Mouse (Mus musculus): ENCODE measurements around the gene Acad12. TPM values are rescaled to one million over a fixed set of nuclear protein-coding genes. Genes with fewer than 3 reads are reported as not detected.
"Not testable (repeated sequence)": the region's sequence is repeated elsewhere in the genome, so short reads cannot be mapped to it uniquely, and the experiment has no call there.

Acad12 gene
- polyA plus RNA-seq, 1 experiment from 2014 or later, result 1.4 TPM

DNA sequence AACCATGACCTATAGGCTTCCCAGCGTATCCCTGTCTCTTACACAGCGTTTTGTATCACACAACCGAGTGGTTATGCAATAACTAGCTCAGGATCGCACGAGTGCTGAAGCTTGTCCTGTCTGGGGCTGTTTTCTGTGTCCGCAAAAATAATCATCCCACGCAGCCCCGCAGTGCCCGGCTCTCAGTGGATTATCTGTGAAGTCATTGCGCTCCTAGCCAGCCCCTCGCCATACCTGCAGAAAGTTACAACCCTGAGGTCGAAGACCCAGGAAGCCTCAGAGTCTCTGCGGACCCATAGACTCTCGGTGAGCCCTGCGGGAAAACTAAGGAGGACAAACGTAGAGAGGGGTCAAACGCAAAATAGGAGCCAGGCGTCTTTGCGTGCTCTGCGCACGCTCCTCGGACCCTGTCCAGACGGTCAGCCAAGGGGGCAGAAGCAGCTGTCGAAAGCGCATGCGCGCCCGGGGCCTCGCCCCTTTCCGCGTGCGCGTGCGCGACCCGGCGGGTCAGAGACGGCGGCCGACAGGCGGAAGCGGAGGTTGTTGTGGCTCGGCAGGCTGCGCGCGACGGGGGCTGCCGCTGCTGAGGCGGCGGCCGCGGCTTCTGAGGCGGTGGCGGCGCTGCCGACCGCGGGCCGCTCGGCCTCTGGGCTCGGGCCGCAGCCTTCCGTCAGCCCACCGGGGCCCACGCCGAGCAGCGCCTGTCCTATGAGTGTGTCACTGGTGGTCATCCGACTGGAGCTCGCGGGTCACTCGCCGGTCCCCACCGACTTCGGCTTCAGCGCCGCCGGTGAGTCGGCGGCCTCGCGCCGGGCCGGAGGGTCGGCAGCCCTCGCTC, 41.5 kb upstream of the Acad12 start, which contains the start of the genes Acad10 and Brap:
Gene Acad10, minus strand, starts transcription at position 456 of the 838 bp plus-strand sequence.
Gene Brap, plus strand, starts transcription at position 505 of the 838 bp plus-strand sequence.
- Histone ChIP-seq H3K9ac (ENCODE audit: low read depth, low read length) (peak within 1 kb of the TSS; percentile 80), H3K27me3 (ENCODE audit: control insufficient read depth, insufficient read depth, low read depth, low read length) (no peaks in the 10 kb centered on the region), H3K4me3 (ENCODE audit: low read depth, low read length) (peak within 1 kb of the TSS; percentile 95), H3K27ac (ENCODE audit: low read length) (peak within 1 kb of the TSS; percentile 68), H3K36me3 (ENCODE audit: control insufficient read depth, insufficient read depth, low read length) (peaks cover 8% of the 10 kb centered on the region), H3K4me2 (ENCODE audit: low read length) (peak within 1 kb of the TSS; percentile 86), H3K4me1 (ENCODE audit: control insufficient read depth, insufficient read depth, low read length) (peaks cover 18% of the 10 kb centered on the region), H3K9me3 (replicated peaks; ENCODE audit: control insufficient read depth, low read length, poor library complexity, severe bottlenecking) (no peaks in the 10 kb centered on the region)
- ATAC-seq, result peak; percentile 85
- WGBS, result 1% methylated on average over 66 of the region's 85 CpGs

DNA sequence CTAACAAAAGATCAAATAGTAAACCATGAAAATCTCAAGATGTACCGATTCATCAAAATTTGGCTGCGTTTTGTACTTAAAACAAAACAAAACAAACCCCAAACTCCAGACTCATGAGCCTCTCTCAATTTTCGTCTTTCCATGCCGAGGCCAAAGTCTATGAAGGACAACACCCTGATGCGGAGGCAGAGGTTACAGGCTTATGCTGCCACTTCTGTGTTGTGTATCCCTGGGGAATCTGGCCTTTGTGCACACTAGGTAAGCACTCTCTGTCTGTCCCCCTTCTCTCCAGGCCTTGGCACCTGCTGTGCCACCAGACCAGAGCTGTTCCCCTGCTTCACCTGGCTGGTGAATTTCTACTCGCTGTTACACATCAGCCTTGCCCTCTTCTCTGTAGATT, 38.9 kb upstream of the Acad12 start:
- H3K4me2 ChIP-seq (ENCODE audit: low read length); ATAC-seq; H3K9me3 ChIP-seq (replicated peaks; ENCODE audit: control insufficient read depth, low read length, poor library complexity, severe bottlenecking); H3K4me3 ChIP-seq (ENCODE audit: low read depth, low read length); H3K9ac ChIP-seq (ENCODE audit: low read depth, low read length); H3K27ac ChIP-seq (ENCODE audit: low read length); H3K36me3 ChIP-seq (ENCODE audit: control insufficient read depth, insufficient read depth, low read length); H3K27me3 ChIP-seq (ENCODE audit: control insufficient read depth, insufficient read depth, low read depth, low read length): not testable (repeated sequence)
- 94% methylated on average over 6 of the region's 6 CpGs for WGBS
- peaks cover 18% of the 10 kb centered on the region for H3K4me1 ChIP-seq (ENCODE audit: control insufficient read depth, insufficient read depth, low read length)

GRCm38 (mm10) chr5:121656866-121657265, 38.1 kb upstream of the Acad12 start:
- not testable (repeated sequence) for ATAC-seq; H3K27ac ChIP-seq (ENCODE audit: low read length); H3K36me3 ChIP-seq (ENCODE audit: control insufficient read depth, insufficient read depth, low read length); H3K4me3 ChIP-seq (ENCODE audit: low read depth, low read length); H3K9me3 ChIP-seq (replicated peaks; ENCODE audit: control insufficient read depth, low read length, poor library complexity, severe bottlenecking); H3K4me2 ChIP-seq (ENCODE audit: low read length); H3K9ac ChIP-seq (ENCODE audit: low read depth, low read length); H3K27me3 ChIP-seq (ENCODE audit: control insufficient read depth, insufficient read depth, low read depth, low read length)
- H3K4me1 ChIP-seq (ENCODE audit: control insufficient read depth, insufficient read depth, low read length), result peaks cover 14% of the 10 kb centered on the region
- WGBS, result 82% methylated on average over 6 of the region's 6 CpGs

DNA sequence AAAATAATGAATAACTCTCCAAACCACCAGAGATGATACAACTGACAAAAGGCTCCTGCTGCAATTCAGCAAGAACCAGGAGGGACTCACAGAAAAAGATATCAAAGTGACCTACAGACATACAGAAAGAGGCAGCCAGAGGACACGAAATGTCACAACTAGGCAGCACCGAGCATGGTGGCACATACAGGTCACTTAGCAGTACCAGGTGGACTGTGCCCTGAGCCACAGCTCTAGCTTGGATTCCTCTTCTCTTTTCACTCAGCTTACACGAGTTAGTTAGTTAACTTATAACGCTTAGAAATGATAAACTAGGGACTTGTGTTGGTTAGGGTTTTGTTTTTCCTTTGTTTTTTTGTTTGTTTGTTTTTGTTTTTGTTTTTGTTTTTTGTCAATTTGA, 35.8 kb upstream of the Acad12 start:
- Histone ChIP-seq H3K9ac (ENCODE audit: low read depth, low read length) (no peak overlapping the region), H3K27ac (ENCODE audit: low read length) (no peak overlapping the region), H3K4me2 (ENCODE audit: low read length) (no peak overlapping the region), H3K9me3 (replicated peaks; ENCODE audit: control insufficient read depth, low read length, poor library complexity, severe bottlenecking) (no peaks in the 10 kb centered on the region), H3K27me3 (ENCODE audit: control insufficient read depth, insufficient read depth, low read depth, low read length) (no peaks in the 10 kb centered on the region), H3K4me3 (ENCODE audit: low read depth, low read length) (no peak overlapping the region), H3K36me3 (ENCODE audit: control insufficient read depth, insufficient read depth, low read length) (no peaks in the 10 kb centered on the region), H3K4me1 (ENCODE audit: control insufficient read depth, insufficient read depth, low read length) (peaks cover 2% of the 10 kb centered on the region)
- 85% methylated on average over 4 of the region's 4 CpGs for WGBS
- no peak for ATAC-seq

DNA sequence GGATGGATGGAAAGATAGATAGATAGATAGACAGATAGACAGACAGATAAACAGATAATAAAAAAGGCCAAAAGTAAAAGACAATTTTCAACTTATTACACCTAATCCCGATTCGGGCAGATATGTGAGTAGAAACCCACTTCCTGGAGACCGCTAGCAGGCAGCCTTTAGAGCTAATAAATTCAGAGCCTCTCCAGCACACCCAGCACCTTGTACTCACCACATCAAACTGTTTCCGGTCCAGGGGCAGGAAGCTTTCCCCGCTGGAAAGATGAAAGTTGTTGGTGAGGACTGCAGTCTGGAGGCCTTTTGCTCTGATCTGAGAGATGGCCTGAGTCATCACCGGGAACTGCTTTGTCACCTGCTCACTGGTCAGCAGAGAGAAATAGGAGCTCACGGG, 30.4 kb upstream of the Acad12 start:
- Histone ChIP-seq H3K4me3 (ENCODE audit: low read depth, low read length) (no peak overlapping the region), H3K27ac (ENCODE audit: low read length) (no peak overlapping the region), H3K9me3 (replicated peaks; ENCODE audit: control insufficient read depth, low read length, poor library complexity, severe bottlenecking) (no peaks in the 10 kb centered on the region), H3K9ac (ENCODE audit: low read depth, low read length) (no peak overlapping the region), H3K27me3 (ENCODE audit: control insufficient read depth, insufficient read depth, low read depth, low read length) (no peaks in the 10 kb centered on the region), H3K4me2 (ENCODE audit: low read length) (no peak overlapping the region), H3K36me3 (ENCODE audit: control insufficient read depth, insufficient read depth, low read length) (no peaks in the 10 kb centered on the region), H3K4me1 (ENCODE audit: control insufficient read depth, insufficient read depth, low read length) (no peaks in the 10 kb centered on the region)
- 91% methylated on average over 7 of the region's 7 CpGs for WGBS
- no peak for ATAC-seq

GRCm38 (mm10) chr5:121639601-121640000, 20.9 kb upstream of the Acad12 start:
- Histone ChIP-seq H3K36me3 (ENCODE audit: control insufficient read depth, insufficient read depth, low read length) (no peaks in the 10 kb centered on the region), H3K9ac (ENCODE audit: low read depth, low read length) (no peak overlapping the region), H3K4me1 (ENCODE audit: control insufficient read depth, insufficient read depth, low read length) (no peaks in the 10 kb centered on the region), H3K4me3 (ENCODE audit: low read depth, low read length) (no peak overlapping the region), H3K9me3 (replicated peaks; ENCODE audit: control insufficient read depth, low read length, poor library complexity, severe bottlenecking) (no peaks in the 10 kb centered on the region), H3K4me2 (ENCODE audit: low read length) (no peak overlapping the region), H3K27ac (ENCODE audit: low read length) (no peak overlapping the region), H3K27me3 (ENCODE audit: control insufficient read depth, insufficient read depth, low read depth, low read length) (no peaks in the 10 kb centered on the region)
- ATAC-seq, result no peak
- WGBS, result 94% methylated on average over 9 of the region's 9 CpGs

- no peaks in the 10 kb centered on the region for H3K27me3 ChIP-seq (ENCODE audit: control insufficient read depth, insufficient read depth, low read depth, low read length)
These were observed 18.6 kb upstream of the Acad12 start for GRCm38 (mm10) chr5:121637296-121637695.

GRCm38 (mm10) chr5:121634668-121635067, 15.9 kb upstream of the Acad12 start:
- Histone ChIP-seq H3K4me1 (ENCODE audit: control insufficient read depth, insufficient read depth, low read length) (no peaks in the 10 kb centered on the region), H3K4me2 (ENCODE audit: low read length) (no peak overlapping the region), H3K36me3 (ENCODE audit: control insufficient read depth, insufficient read depth, low read length) (no peaks in the 10 kb centered on the region), H3K27ac (ENCODE audit: low read length) (no peak overlapping the region), H3K9ac (ENCODE audit: low read depth, low read length) (no peak overlapping the region), H3K9me3 (replicated peaks; ENCODE audit: control insufficient read depth, low read length, poor library complexity, severe bottlenecking) (no peaks in the 10 kb centered on the region), H3K27me3 (ENCODE audit: control insufficient read depth, insufficient read depth, low read depth, low read length) (no peaks in the 10 kb centered on the region), H3K4me3 (ENCODE audit: low read depth, low read length) (no peak overlapping the region)
- no peak for ATAC-seq
- WGBS, result 94% methylated on average over 5 of the region's 5 CpGs

More at GRCm38 (mm10) chr5:121637296-121637695, 18.6 kb upstream of the Acad12 start:
- Histone ChIP-seq H3K27ac (ENCODE audit: low read length) (no peak overlapping the region), H3K36me3 (ENCODE audit: control insufficient read depth, insufficient read depth, low read length) (no peaks in the 10 kb centered on the region), H3K9ac (ENCODE audit: low read depth, low read length) (no peak overlapping the region), H3K4me3 (ENCODE audit: low read depth, low read length) (no peak overlapping the region), H3K4me2 (ENCODE audit: low read length) (no peak overlapping the region), H3K9me3 (replicated peaks; ENCODE audit: control insufficient read depth, low read length, poor library complexity, severe bottlenecking) (no peaks in the 10 kb centered on the region), H3K4me1 (ENCODE audit: control insufficient read depth, insufficient read depth, low read length) (no peaks in the 10 kb centered on the region)
- no peak for ATAC-seq
- WGBS, result 82% methylated on average over 6 of the region's 6 CpGs

GRCm38 (mm10) chr5:121632804-121633203, 14.1 kb upstream of the Acad12 start:
- no peak overlapping the region for H3K27ac ChIP-seq (ENCODE audit: low read length)
- 29% methylated on average over 3 of the region's 3 CpGs for WGBS
- no peak overlapping the region for H3K9ac ChIP-seq (ENCODE audit: low read depth, low read length)
- no peaks in the 10 kb centered on the region for H3K36me3 ChIP-seq (ENCODE audit: control insufficient read depth, insufficient read depth, low read length)
- ATAC-seq, result no peak
- H3K9me3 ChIP-seq (replicated peaks; ENCODE audit: control insufficient read depth, low read length, poor library complexity, severe bottlenecking), result no peaks in the 10 kb centered on the region
- H3K27me3 ChIP-seq (ENCODE audit: control insufficient read depth, insufficient read depth, low read depth, low read length), result no peaks in the 10 kb centered on the region
- no peak overlapping the region for H3K4me3 ChIP-seq (ENCODE audit: low read depth, low read length)
- no peaks in the 10 kb centered on the region for H3K4me1 ChIP-seq (ENCODE audit: control insufficient read depth, insufficient read depth, low read length)
- no peak overlapping the region for H3K4me2 ChIP-seq (ENCODE audit: low read length)

Data from midbrain, embryonic 16.5 days (tissue).